Mouse (Mus musculus) frontal cortex, postnatal 25 days (tissue): ENCODE measurements around the gene Zfhx3.

Experiments used
- DNase-seq, 2 experiments: peaks; one replicate each; pipeline ENCODE4 v3.0.0; 2022; ENCODE audit warnings: low spot score in 2 of 2

Gene Zfhx3

DNA sequence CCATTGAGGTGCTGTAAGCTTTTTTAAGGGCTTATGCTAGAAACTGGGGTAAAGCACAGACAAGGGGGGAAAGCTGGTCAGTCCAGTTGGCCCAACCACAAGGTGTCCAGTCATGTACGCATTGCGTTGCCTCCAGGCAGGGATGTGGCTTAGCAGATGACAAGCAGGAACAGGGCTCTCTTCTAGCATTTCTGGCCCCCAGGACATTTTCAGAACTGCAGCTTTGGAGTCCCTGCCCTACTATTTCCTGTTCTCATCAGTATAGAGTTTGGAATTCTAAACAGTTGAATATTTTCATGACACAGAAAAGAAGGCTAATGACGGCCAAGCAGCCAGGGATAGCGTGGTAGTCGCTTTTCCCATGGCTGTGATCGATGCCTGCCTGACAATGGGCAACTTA, 706.5 kb downstream of the Zfhx3 start:
- DNase-seq, result no peak

DNA sequence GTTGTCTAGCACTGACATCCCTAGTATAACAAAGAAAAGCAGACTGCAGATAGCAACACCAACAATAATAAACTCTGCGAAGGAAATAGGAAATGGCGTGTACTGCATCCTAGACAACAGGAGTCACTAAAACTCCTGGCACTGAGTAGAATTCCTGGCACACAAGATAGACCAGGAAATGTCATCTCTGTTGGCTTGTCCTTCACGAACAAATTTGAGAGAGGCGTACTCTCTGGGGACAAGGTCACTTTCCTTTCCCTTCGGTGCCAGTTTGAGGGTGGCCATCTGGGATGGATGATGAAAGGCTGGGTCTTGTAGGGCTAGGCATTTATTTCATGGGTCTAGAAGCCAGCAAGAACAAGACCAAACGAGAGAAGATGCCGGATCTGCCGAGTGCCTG, 708.4 kb downstream of the Zfhx3 start:
- DNase-seq, result no peak

DNA sequence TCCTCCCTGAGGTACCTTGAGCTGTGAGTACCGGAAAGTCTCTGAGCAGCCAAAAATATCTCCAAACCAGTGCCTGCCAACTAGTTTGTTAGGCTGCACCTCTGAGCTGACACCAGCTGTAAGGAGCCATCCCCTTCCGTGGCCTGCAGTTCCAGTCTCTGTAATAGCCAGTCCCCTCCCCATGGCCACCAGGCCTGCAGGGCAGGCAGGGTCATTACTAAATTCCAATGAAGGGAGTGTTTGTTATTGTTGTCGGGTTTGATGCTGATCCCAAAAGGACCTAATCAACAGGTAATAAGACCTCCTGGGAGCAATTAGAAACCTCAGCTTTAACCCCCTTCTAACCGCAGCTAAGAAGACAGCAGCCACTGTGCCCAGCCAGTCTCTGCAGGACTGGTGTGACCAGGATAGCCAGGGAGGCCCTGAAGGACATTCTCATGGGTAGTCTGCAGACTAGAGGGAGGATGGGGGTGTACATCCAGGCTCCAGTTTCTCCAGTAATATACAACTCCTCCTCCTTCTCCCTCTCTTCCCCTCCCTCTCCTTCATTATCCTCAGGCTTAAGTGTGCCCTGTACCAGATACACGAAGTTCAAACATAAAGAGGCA, 719.1 kb downstream of the Zfhx3 start:
- DNase-seq, result no peak

DNA sequence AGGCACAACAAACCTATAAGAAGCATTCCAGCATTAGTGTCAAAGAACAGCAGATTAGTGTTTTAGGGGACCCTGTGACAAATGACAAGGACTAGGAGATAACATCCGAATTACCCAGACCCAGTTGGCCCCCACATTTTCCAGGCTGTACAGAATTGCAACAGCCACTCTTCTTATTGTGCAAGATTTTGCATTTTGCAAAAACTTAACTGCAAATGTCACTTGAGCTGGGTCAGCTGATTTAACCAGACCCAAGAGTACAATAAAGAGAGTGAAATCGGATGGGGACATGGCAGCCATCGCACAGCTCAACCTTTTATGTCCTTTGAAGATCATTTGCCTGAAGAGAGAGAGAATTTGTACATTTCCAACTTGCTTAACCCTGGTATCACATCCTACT, 720.3 kb downstream of the Zfhx3 start:
- no peak for DNase-seq

DNA sequence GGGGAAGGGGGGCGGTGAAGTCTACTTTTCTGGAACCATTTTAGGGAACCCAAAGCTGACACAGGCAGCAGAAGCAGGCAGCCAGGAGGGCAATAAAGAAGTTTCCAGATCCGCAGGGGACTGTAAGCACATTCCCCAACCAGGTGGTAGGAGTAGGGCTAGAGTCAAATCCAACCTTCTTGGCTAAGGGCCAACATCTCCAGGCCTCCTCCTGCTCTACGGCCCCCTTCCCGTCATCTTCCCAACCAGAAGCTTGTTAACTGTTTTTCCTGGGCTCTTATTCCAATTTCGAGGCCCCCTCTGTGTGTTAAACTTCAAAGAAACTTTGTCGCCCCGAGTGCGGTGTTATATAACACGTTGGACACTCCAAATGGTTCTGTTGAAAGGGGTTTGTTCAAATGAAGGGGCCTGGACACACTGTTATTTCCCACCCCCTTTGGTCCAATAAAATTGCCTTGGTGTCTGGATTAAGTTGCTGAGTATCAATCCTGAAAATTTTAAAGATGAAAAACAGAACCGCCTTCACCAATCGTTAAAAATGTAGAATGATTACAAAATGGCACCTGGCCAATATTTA, 729.6 kb downstream of the Zfhx3 start:
- no peak for DNase-seq

DNA sequence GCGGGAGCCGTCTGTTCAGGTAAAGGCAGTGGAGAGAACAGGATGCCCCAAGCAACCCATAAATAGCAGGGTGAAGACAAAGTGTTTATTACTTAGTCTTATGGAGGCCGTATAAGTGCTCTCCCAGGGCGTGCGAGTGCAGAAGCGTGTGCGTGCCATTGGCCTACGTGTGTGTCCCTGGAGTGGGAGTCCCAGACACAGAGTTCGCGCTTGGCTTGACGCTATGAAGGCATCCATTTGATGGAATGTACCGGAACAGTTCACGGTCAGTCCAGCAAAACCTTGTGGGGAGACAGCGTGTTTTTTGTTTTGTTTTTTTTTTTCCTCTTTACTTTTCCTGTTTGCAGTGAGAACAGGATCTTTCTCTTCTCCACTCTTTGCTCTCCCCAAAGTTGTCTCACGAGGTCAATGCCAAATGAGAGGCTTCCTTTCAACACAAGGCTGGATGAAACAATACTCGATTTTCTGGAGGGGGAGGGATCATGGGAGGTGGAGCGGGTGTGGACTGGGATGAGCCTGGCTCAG, 732.6 kb downstream of the Zfhx3 start:
- no peak for DNase-seq

DNA sequence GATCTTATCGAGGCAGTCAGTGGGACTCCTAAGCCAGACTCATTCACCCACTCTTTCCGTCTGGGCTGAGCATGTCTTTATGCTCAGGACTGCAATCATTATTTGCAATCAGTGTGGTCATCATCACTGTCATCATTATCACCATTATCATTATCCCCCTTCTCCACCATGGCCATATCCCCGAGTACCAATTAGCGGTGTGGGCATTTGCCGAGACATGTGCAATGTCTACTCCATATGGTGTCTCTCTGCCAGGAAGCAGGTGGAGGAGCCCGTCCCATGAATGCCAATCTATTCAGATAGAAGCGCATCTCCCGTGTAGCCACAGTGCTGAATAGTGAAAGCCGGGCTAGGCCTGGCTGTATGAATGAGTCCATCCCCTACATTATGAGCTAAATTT, 747.2 kb downstream of the Zfhx3 start:
- no peak for DNase-seq

DNA sequence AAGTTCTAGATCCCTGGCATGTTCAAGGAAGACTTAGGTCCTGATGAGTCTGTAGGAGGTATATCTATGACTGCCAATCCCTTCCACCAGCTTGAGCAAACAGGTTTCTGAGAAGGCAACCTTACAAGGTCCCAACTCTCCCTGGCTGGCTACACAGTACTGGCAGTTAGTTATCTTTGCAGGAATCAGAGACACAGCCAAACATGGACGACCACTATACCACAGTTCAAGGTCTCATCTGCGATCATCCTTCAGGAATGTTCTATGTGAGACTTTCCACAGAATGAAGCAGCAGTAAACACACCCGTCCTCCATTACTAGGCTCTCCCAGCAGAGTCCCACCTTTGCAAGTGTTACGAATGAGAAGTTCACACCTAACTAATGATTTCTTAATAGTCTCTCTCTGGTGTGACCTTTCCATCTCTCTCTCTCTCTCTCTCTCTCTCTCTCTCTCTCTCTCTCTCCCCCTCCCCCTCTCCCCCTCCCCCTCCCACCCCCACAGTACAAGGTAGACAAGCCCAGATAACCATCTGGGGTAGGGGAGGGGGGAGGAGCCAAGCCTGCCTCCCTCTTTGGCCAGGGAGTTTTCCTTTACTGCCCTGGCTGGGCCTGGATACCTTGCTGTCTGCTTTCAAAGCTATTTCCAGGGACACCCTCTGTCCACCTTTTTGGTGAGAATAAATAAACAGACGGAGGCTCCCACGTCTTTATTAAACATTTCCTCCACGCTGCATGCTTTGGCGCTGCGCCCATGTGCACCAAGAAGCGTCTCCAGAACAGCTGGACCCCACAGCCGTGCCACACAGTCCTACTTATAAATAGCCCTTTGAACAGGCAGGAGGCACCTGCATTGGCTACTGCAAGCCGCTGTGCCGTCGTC, 748.4 kb downstream of the Zfhx3 start:
- DNase-seq, result no peak

DNA sequence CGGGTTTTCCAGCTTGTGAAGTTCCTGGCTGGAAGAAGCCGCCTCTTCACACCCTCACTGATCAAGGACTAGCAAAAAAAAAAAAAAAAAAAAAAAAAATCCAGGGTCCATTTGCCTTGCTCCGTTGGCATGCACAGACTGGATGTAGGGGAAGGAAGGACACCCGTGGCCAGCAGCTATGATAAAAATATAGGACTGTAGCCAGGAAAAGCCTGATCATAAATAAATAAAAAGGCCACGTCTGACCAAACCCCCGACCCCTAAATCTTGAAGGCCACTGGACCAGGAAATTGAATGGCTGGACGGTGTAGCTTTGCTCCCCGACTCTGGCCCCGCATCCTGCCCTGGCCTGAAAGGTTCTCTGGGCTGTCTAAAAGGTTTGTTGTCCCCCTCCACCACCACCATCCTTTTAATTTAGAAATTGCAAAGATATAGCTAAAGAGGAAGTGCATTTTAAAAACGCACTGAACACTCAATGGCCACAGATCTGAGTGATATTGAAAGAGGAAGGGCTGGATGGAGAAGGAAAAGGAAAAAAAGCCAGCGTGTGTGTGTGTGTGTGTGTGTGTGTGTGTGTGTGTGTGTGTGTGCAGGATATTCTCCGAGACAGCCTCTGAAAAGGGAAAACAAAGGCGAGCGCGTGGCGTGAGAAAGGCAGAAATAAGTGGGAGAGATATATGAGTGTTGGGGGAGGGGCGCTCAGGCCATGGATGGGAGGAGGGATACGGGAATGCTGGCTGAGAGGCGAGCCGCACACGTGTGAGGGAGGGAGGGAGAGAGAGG, 749.2 kb downstream of the Zfhx3 start:
- DNase-seq, result no peak

DNA sequence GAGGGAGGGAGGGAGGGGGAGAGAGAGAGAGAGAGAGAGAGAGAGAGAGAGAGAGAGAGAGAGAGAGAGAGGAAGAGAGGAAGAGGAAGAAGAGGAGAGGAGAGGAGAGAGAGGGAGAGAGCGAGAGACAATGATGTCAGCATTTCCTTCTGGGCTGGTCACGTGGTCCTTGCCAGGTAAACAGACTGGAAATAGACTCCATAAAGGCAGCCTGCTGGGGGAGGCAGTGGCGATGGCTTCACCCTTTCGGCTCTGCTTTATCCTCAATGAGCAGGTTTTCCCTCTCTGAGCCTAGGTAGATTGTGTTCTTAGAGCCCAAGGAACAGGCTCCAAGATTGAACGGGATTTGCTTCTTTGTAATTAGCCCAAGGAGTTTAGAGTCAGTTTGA, 749.8 kb downstream of the Zfhx3 start:
- no peak for DNase-seq

DNA sequence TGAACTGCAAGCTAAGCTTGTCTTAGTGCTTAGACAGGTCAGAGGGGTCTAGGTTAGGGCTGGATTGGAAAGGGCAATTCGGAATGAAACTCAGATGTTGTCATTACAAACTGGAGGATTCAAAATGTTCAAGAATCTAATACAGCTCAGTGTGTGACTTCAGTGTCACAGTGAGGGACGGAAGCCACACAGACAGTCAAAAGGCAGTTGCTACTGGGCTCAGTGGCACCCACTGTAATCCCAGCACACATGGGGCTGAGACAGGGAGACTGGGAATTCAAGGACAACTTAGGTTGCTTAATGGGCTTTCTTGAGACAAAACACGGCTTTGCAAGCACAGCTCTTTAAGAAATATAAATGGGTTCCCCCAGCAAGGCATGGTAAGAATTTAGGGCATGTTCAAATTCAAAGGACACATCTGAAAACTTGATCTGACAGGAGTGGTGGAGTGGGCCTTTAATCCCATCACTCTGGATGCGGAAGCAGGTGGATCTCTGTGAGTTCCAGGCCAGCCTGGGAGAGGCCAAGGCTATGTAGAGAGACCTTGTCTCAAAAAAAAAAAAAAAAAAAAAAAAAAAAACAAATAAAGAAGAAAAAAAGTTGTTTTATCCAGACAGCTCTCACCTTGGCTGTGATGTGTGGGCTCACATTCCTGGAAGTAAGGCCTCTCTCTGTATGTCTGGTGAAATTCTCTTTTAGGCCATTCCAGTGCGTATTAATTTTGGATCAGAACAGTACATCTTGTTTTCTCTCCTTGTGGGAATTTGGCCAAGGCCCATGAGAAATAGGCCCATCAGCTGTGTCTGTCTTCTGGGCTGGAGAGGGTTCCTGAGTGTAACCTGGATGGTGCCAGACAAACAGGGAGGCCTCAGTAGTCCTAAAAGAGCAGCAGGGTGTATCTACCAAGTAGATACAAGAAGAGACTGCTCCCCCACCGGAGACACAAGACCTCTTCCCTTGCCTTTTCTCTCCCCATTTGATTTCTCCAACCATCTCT, 750.5 kb downstream of the Zfhx3 start:
- DNase-seq, result no peak

DNA sequence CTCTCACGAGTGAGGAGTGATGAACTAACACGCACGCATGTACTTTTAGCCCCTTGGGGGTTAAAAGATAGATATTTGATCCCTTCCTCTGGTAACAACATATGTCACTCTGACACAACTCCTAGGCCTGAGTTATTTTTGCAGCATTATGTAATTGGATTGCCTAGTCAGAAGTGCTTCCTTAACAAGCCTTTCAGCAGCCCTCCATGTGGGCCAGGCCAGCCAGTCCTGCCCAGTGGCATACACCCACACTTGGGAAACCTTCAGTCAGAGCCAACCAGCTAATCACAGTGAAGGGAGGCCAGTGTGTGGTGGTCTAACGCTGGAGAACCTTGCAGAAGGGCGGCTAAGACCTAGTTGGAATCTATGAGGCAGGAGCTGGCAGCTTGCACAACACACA, 751.4 kb downstream of the Zfhx3 start:
- DNase-seq, result no peak

DNA sequence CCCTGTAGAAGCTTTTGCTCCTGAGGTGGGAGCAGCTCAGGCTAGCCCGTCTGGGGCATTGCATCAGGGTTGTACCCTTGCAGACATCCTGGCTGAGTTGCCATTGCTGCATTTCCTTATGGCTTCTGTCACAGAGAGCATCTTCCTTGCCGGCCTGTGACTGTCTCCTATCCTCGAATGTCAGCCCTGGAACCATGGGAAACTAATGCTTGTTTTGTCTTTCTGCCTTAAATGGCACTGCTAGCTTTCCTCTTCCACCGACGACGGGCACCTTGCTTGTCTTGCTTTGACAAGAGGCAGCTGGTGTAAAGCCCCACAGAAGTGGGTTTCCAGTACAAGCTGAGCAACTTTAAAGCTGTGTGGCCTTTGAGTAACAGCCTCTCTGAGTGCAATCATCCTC, 752.1 kb downstream of the Zfhx3 start:
- no peak for DNase-seq

DNA sequence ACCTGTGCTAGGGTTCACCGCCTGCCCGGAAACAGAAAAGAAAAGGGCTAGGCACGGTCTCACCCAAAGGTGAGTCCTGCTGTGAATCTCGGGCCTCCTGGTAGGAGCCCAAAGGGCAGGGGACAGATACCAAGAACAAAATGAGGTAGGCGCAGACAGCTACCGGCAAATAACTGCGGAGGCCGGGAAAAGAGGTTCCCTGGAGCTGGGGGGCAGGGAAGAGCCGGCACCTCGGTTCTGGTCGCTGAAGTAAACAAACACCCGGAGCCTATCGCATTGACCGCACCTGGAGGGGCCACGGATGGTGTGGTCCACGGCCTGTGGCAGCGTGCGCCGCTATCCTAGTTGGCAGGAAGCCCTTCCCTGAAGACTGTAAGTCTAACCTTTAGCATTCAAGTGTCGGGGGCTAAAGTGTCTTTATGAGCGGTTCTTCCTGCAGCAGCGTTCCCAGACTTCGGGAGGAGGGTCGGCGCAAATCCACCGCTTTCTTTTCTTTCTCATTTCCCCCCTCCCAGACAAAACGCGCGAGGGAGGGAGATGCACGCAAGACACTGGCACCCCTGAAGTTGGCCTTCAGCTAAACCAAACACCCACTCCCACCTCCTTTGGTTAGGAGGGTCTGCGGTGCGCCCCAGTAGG, 752.9 kb downstream of the Zfhx3 start:
- no peak for DNase-seq

DNA sequence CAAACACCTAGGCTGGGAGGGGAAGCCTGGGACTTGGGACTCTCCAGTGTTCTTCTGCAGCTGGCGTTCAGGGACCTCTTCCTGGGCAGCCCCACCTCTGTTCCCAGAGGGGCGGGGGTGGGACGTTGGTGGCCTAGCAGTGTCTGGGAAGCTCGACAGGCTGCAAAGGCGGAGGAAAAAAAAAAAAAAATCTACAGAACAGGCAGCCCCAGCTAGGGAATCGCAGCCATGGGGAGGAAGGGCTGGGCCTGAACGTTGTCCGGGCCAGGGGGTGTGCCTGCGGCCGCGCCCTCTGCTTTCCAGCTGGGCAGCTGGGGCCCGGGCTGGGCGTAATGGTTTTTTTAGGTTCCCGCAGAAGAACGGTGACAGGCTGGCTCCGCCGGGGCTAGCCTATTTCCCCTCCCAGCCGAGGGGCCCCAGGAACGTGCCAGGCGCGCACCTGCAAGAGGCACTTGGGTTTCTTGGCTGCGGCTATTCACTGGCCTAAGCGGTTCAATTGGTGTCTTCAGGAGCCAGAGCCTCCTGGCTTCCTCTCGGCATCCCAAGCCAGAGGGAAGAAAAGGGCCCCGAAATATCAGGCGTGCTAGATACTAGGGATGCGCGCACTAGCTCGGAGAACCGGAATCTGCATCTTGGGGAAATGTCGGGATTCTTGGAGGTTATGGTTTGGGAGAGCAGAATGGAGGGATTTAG, 753.6 kb downstream of the Zfhx3 start:
- DNase-seq, result no peak

DNA sequence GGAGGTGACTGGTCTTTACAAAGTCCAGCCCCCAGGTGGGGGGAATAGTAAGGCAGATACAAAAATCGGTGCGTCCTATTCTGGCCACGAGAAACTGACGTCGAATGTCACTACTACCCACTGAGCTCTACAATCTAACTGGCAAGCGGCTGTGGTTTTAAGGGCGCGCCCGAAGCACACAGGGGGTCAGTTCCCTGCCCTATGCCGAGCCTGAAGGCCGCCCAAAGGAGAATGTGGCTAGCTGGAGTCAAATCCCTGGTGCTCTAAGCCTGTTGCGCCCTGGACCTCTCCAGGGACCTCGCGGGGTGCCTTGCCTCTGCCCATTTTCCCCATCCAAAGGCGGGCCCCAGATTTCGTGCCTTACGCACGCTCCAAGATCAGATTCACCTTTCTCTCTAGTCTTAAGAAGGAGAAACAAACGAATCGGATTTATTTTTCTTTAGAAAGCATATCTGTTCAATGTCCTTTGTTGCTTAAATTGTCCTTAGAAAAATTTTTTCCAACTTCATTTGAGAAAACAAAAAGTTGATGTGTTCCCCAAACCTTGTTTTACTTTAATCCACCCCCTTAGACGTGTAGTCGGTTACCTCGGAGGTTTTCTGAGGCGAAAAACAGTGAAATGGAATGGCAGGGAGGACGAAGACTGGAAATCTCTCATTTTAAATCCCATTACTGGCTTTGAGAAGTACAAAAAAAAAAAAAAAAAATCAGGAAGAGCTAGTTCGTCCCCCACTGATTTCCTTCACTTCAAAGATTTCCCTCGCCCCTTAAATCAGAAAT, 754.4 kb downstream of the Zfhx3 start:
- no peak for DNase-seq

DNA sequence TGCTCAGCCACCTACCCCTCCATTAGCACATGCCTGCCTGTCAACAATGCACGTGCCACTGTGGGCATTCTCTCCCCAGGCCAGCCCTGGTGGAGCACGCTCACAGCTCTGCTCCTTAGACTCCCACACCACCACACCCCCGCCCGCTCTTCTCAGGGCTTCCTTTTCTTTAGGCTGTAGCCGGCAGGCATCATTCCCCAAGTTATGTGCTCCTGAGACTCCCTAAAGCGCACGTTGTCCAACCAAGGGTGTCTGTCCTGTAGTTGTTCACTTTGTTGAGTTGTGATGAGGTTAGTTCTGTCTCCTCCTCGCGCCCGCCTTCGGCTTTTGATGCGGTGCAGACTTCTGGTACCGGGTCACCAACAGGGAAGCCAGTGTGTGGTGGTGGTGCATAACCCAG, 755.1 kb downstream of the Zfhx3 start:
- no peak for DNase-seq

DNA sequence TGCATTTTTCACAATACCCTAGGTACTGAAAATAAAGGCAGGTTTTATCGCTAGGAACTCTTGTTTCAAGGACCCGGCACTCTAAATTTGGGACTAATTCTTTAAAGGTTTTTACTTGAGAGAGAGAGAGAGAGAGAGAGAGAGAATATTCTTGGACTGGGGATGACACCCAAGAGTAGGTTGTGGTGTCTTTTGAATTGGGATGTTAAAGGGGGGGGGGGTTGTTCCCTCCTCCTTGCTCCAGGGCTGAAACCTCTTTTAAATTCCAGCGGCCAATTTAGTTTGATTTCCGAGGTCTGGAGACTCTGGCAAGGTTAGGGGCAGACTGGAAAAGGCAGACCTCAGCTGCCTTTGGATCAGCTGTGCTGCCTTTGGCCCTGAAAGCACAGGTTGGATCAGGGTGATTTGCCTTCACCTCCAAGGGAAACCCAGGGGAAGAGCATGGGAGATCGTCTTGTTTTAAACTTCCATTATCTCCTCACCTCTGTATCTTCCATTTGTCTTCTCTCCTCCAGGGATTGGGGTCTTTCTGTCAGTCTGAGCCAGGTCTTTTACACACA, 755.7 kb downstream of the Zfhx3 start:
- no peak for DNase-seq

DNA sequence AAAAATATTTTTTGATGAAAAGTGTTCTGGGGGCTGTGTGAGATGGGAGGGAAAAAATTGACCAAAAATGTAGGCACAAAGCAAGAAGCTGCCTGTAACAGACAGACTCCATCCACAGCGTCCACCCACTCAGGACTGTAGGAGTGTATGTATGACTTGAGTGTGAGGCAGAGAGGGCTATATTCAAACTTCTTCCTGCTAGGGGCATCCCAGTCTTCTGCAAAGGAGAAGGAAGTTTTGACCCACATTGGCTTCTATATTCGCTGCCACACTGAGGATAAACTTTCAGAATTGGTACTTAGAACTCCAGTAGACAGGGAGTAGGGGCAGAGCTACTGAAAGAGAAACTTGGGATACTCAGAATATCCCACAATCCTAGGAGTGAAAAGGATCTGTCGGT, 756.6 kb downstream of the Zfhx3 start:
- DNase-seq, result no peak
